Mouse (Mus musculus) heart, embryonic 16.5 days (tissue): ENCODE measurements around the gene Ptgfr. TPM values are rescaled to one million over a fixed set of nuclear protein-coding genes. Genes with fewer than 3 reads are reported as not detected.

Experiments used
- ATAC-seq: fragments of 200-750 bp; cut with Nextera tagmentation; replicated peaks from 2 replicates; pipeline ENCODE4 v1.8.0; 2017; ENCODE audit warnings: moderate number of reproducible peaks; ENCODE audit not compliant: insufficient read depth, low FRiP score; ENCODE audit errors: extremely low read depth
- H3K27ac ChIP-seq: fragments of 300-500 bp; sonication (generic); 2 replicates; pipeline ENCODE4 v1.5.1; 2014; ENCODE audit warnings: mild to moderate bottlenecking, low read length, control low read depth, moderate library complexity
- H3K27me3 ChIP-seq: fragments of 300-500 bp; sonication (generic); 2 replicates; pipeline ENCODE4 v1.6.1; 2014; ENCODE audit warnings: low read length, mixed read lengths; ENCODE audit not compliant: control insufficient read depth, insufficient read depth
- H3K36me3 ChIP-seq: fragments of 300-500 bp; sonication (generic); 2 replicates; pipeline ENCODE4 v1.6.1; 2014; ENCODE audit not compliant: control insufficient read depth, insufficient read depth
- H3K4me1 ChIP-seq: fragments of 300-500 bp; sonication (generic); 2 replicates; pipeline ENCODE4 v1.6.1; 2014; ENCODE audit warnings: low read length, mixed read lengths; ENCODE audit not compliant: control insufficient read depth, insufficient read depth
- H3K4me2 ChIP-seq: fragments of 300-500 bp; sonication (generic); 2 replicates; pipeline ENCODE4 v1.6.1; 2014; ENCODE audit warnings: low read depth, mild to moderate bottlenecking, control low read depth, low read length
- H3K4me3 ChIP-seq: fragments of 300-500 bp; sonication (generic); 2 replicates; pipeline ENCODE4 v1.5.1; 2014; ENCODE audit warnings: mild to moderate bottlenecking, control low read depth, low read length
- H3K9ac ChIP-seq: fragments of 300-500 bp; sonication (generic); 2 replicates; pipeline ENCODE4 v1.6.1; 2014; ENCODE audit warnings: low read length, control low read depth
- H3K9me3 ChIP-seq: fragments of 300-500 bp; sonication (generic); replicated peaks from 2 replicates; pipeline ENCODE4 v1.6.1; 2016; ENCODE audit warnings: low read length; ENCODE audit not compliant: control insufficient read depth
- WGBS: fragments of 180-500 bp; shearing (Covaris S2); extraction: QIAGEN DNeasy Blood & Tissue Kit; methylation state at CpG from one replicate; pipeline ENCODE4 v1.1.7; 2014; 5-methylcytosine and 5-hydroxymethylcytosine counted together
- polyA plus RNA-seq: library from polyadenylated mRNA; unstranded; fragments of >200 nt; fragmentation: Nextera tagmentation; extraction: Ambion mirVana; gene quantifications from 2 replicates; pipeline ENCODE4 v1.2.1, GENCODE M21; 2015

The Ptgfr gene
- polyA plus RNA-seq: 1.4 and 1.6 TPM in 2 replicates

GRCm38 (mm10) chr3:151836871-151837680, at the start of gene Ptgfr:
Ptgfr (minus strand) TSS chr3:151837630.
- peak within 1 kb of the TSS; percentile 89 for H3K4me2 ChIP-seq
- no peak within 1 kb of the TSS for H3K27ac ChIP-seq
- no peaks in the 10 kb centered on the region for H3K4me1 ChIP-seq
- H3K9ac ChIP-seq: peak within 1 kb of the TSS; percentile 69
- no peaks in the 10 kb centered on the region for H3K9me3 ChIP-seq
- under 1% methylated on average over 30 of the region's 30 CpGs for WGBS
- H3K27me3 ChIP-seq: peaks cover 3% of the 10 kb centered on the region
- ATAC-seq: peak; percentile 90
- H3K36me3 ChIP-seq: no peaks in the 10 kb centered on the region
- H3K4me3 ChIP-seq: peak within 1 kb of the TSS; percentile 67

DNA sequence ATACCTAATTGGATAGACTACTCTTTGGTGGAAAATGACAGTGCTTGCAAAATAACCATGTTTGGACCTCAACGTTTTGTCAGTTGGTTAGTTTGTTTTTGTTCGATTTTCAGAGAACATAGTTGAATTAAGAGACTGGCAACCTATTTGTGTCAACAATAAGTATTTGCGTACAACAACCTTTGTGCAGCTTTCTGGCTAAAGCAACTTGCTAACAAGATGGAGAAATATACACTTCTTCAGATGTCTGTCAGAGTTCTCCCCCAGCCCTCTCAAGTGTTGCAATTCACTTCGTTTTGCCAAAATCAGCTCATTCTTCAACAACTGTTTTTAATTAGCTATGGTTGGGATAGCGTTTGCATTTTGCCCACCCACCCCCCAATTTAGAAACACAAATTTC, 46.5 kb upstream of the Ptgfr start:
- Histone ChIP-seq H3K36me3 (no peaks in the 10 kb centered on the region), H3K4me1 (no peaks in the 10 kb centered on the region), H3K9ac (no peak overlapping the region), H3K9me3 (no peaks in the 10 kb centered on the region), H3K4me2 (no peak overlapping the region), H3K27ac (no peak overlapping the region), H3K4me3 (no peak overlapping the region), H3K27me3 (no peaks in the 10 kb centered on the region)
- ATAC-seq: no peak
- 60% methylated on average over 5 of the region's 5 CpGs for WGBS

- H3K9ac ChIP-seq: no peak overlapping the region
- no peak for ATAC-seq
- H3K4me2 ChIP-seq: no peak overlapping the region
- 58% methylated on average over 2 of the region's 2 CpGs for WGBS
- no peak overlapping the region for H3K27ac ChIP-seq
- no peaks in the 10 kb centered on the region for H3K4me1 ChIP-seq
- no peak overlapping the region for H3K4me3 ChIP-seq
- H3K27me3 ChIP-seq: no peaks in the 10 kb centered on the region
- H3K9me3 ChIP-seq: no peaks in the 10 kb centered on the region
- no peaks in the 10 kb centered on the region for H3K36me3 ChIP-seq
These were observed 42.6 kb upstream of the Ptgfr start for GRCm38 (mm10) chr3:151879981-151880380.

DNA sequence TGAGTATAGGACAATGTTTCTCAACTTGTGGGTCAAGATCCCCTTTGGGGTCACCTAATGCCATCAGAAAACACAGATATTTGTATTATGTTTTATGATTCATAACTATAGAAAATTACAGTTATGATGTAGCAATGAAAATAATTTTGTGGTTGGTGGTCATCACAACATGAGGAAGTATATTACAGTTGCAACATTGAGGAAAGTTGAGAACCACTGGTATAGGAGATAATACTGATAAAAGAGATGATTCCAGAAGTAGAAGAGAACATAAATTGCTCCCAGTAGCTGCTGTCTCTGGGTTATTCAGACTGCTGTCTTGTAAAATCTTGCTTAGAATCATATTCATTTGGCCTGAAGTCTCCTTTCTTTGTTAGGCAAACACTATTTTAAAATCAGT, 31.5 kb upstream of the Ptgfr start:
- no peak overlapping the region for H3K4me2 ChIP-seq
- H3K27ac ChIP-seq: no peak overlapping the region
- ATAC-seq: no peak
- no peaks in the 10 kb centered on the region for H3K4me1 ChIP-seq
- no peaks in the 10 kb centered on the region for H3K27me3 ChIP-seq
- no peak overlapping the region for H3K4me3 ChIP-seq
- H3K9me3 ChIP-seq: no peaks in the 10 kb centered on the region
- no peaks in the 10 kb centered on the region for H3K36me3 ChIP-seq
- H3K9ac ChIP-seq: no peak overlapping the region

DNA sequence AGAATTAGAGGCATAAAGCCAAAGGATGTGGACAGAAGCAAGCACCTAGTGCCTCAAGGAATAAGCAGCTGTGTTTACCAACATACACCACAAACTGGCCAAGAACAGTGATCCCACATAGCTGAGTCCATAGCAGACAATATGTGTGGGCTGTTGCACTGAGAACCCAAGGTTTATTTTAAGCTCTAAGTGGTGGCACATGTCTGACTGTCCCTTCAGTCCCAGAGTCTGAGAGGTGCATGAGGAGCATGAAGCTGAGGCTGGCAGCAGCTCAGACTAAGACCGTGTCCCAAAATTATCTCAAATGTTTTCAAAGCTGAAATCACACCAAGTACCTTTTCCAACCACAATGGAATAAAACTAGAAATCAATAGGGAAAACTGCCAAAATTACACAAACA, 13.9 kb upstream of the Ptgfr start:
- H3K36me3 ChIP-seq: no peaks in the 10 kb centered on the region
- peak overlapping the region; percentile 67 for H3K27ac ChIP-seq
- ATAC-seq: peak; percentile 81
- H3K4me2 ChIP-seq: 0 out of 2 replicates have a peak overlapping the region, but pooled peaks have one; percentile 17
- no peaks in the 10 kb centered on the region for H3K27me3 ChIP-seq
- peaks cover 17% of the 10 kb centered on the region for H3K4me1 ChIP-seq
- 23% methylated on average over 1 of the region's 1 CpGs for WGBS
- H3K9ac ChIP-seq: no peak overlapping the region
- H3K9me3 ChIP-seq: no peaks in the 10 kb centered on the region; the same call in 1 of the 2 replicates
- no peak overlapping the region for H3K4me3 ChIP-seq

DNA sequence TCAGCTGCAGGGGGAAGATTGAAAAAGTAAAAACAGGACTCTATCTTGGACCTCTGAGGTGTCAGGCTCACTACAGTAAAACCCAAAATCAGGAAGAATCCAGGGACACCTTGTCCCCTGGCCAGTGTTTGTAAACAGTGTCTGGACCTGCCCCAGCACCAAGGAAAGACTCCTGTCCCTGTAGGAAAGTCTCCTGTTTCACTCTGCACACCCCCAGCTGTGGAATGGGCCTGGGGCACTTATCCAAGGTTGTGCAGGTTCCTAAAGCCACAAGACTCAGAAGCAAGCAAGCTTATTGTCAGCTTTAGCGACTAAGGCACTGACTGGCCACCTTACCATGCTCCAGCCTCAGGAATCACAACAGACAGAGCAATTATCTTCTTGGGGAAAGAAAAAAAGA, 13.2 kb upstream of the Ptgfr start:
- Histone ChIP-seq H3K27ac (no peak overlapping the region; the same call in 1 of the 2 replicates), H3K36me3 (no peaks in the 10 kb centered on the region), H3K4me2 (no peak overlapping the region), H3K9ac (no peak overlapping the region), H3K9me3 (no peaks in the 10 kb centered on the region; the same call in 1 of the 2 replicates), H3K4me3 (no peak overlapping the region), H3K4me1 (peaks cover 14% of the 10 kb centered on the region), H3K27me3 (no peaks in the 10 kb centered on the region)
- WGBS: 58% methylated on average over 1 of the region's 1 CpGs
- no peak for ATAC-seq

DNA sequence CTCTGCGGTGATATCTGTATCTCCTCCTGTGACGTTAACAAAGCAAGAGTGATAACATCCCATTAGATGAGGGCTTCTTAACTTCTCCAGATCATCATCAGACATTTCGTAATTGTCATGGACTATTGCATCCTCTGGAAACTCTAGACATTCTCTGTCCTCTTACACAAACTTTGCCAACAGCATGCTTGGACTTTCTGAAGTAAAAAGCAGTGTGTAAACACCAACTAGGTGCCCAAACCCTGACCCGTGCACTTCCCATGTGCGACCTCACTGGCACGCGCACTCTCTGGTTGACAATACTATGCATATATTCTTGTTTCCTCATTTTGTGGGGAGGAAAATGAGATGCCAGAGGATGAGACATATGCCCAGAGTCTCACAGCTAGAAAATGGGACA, 8.9 kb upstream of the Ptgfr start:
- ATAC-seq: no peak
- H3K9ac ChIP-seq: no peak overlapping the region
- no peaks in the 10 kb centered on the region for H3K27me3 ChIP-seq
- H3K4me3 ChIP-seq: no peak overlapping the region
- H3K9me3 ChIP-seq: no peaks in the 10 kb centered on the region
- no peaks in the 10 kb centered on the region for H3K36me3 ChIP-seq
- 76% methylated on average over 7 of the region's 7 CpGs for WGBS
- peaks cover 9% of the 10 kb centered on the region for H3K4me1 ChIP-seq
- no peak overlapping the region for H3K27ac ChIP-seq
- no peak overlapping the region for H3K4me2 ChIP-seq

DNA sequence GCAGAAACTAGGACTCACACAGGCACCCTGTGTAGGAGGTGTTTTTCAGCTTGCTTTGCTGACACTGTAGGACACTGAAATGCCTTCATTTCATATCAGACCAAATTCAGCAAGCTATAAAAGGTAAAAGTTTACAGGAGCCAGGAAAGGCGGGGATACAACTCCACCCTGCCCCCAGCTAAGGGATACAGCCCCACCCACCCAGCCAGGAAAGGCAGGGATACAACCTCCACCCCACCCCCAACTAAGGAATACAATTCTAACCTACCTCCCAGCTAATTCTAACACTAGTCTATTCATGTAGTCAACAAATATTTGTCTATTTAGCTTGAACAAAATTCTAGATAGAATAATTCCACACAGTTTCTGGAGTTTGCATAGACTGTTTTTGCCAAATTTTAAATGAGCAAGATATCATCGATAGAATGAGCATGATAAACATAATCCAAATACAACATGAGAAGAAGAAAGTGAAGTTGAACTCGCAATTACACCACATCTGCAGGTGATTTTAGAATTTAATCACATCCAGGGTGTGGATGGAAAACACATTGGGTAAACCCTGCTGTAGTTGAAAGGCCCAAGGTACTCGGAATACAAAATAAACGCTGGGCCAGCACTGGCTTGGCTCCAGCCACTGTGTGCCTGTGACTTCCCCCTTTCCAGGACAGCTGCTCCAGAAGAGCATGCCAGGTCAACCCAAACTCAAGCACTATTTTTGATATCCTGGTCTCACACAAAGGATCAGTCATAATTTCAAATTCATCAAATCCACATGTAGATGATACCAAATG, 7.1 kb upstream of the Ptgfr start:
- Histone ChIP-seq H3K4me2 (no peak overlapping the region), H3K9me3 (no peaks in the 10 kb centered on the region), H3K27ac (no peak overlapping the region), H3K9ac (no peak overlapping the region), H3K36me3 (no peaks in the 10 kb centered on the region), H3K27me3 (no peaks in the 10 kb centered on the region), H3K4me1 (0 out of 2 replicates have a peak, but pooled peaks cover 2% of the 10 kb centered on the region), H3K4me3 (no peak overlapping the region)
- 70% methylated on average over 5 of the region's 5 CpGs for WGBS
- ATAC-seq: no peak

DNA sequence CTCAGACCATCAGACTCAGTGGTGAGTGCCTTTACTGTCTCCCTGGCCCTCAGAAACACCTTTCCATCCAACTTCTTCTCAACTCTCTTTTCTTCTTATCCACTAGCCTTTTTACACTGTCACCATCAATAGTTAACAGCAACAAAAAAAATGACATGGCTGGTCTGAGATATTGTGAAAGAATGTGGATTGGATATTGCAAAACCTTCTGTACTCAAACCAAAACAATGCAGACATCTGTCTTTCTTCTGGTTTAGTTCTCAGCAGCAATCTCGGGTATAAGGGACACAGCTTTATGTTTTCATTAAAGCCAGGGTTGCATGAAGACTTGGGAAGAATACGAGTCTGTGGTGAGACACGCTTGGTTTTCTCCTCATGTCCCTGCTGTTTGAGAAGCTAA, 3.3 kb upstream of the Ptgfr start:
- Histone ChIP-seq H3K4me2 (no peak overlapping the region), H3K9ac (no peak overlapping the region), H3K4me3 (no peak overlapping the region), H3K9me3 (no peaks in the 10 kb centered on the region), H3K27ac (no peak overlapping the region), H3K4me1 (0 out of 2 replicates have a peak, but pooled peaks cover 2% of the 10 kb centered on the region), H3K36me3 (no peaks in the 10 kb centered on the region), H3K27me3 (peaks cover 3% of the 10 kb centered on the region)
- 70% methylated on average over 3 of the region's 3 CpGs for WGBS
- ATAC-seq: no peak
